Mouse (Mus musculus) spleen, adult 2 months (tissue): ENCODE results near the gene Gm42421.

Source experiments
- CTCF ChIP-seq: fragments of 200-500 bp; IDR thresholded peaks from 2 replicates; pipeline ENCODE4 v1.5.1; 2011; ENCODE audit warnings: mild to moderate bottlenecking, inconsistent platforms; ENCODE audit not compliant: insufficient read depth, insufficient read length, insufficient replicate concordance; ENCODE audit errors: extremely low read depth
- POLR2A ChIP-seq: fragments of 200-500 bp; IDR thresholded peaks from 2 replicates; pipeline ENCODE4 v1.6.1; 2011; ENCODE audit warnings: low read depth, low read length, inconsistent platforms

- TF ChIP-seq CTCF (no peak), POLR2A (no peak)
Observed at GRCm38 (mm10) chr5:143890741-143891140, 37.2 kb upstream of the Gm42421 start.
